Mouse (Mus musculus): ENCODE results near the gene Ppil1. TPM values are rescaled to one million over a fixed set of nuclear protein-coding genes. Genes with fewer than 3 reads are reported as not detected.

The Ppil1 gene
- polyA plus RNA-seq, 1 experiment from 2014 or later: 112 TPM

DNA sequence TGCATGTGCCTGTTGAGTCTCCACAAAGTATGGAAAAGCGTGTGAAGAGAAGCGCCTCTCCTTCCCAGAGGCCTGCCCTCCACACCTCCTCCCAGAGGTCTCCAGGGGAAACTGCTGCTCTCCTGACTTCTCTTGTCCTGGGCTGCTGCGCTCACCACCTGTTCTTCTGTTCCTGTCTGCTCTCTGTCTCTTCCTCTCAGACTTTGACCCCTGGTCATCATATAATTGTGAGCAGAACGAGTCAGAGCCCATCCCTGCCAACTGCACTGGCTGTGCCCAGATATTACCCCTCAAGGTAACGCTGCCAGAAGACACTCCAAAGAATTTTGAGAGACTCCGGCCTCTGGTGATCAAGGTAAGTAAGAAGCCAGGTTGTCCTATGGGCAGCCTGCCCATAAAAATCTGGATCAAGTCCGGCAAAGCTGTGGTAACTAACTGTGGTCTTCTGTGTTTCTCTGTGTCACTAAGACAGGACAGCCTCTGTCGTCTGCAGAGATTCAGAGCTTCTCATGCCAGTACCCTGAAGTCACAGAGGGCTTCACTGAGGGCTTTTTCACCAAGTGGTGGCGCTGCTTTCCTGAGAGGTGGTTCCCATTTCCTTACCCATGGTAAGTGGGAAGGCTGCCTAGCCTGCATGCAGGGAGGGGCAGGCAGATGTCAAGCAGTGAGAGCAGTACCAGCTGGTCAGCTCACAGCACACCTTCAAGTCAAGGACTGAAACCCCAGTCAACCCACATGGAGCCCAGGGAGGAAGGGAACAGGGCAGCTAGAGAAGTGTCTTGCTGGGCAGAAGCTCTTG lies 30.0 kb upstream of the Ppil1 start:
- Histone ChIP-seq H3K27me3 (ENCODE audit: control insufficient read depth, insufficient read depth, low read length) (no peaks in the 10 kb centered on the region), H3K27ac (replicated peaks; ENCODE audit: low read depth, low read length) (no peak overlapping the region), H3K36me3 (ENCODE audit: control insufficient read depth, insufficient read depth, low read length) (peaks cover 67% of the 10 kb centered on the region), H3K4me1 (ENCODE audit: control insufficient read depth, insufficient read depth, low read length) (no peaks in the 10 kb centered on the region), H3K9me3 (ENCODE audit: control insufficient read depth, low read length) (no peaks in the 10 kb centered on the region), H3K4me2 (ENCODE audit: low read length) (no peak overlapping the region), H3K4me3 (replicated peaks; ENCODE audit: low read depth, low read length) (no peak overlapping the region), H3K9ac (replicated peaks; ENCODE audit: low read length) (no peak overlapping the region)
- DNase-seq (no peak), ATAC-seq (ENCODE audit: low FRiP score, low TSS enrichment) (no peak)
- 85% methylated on average over 9 of the region's 9 CpGs for WGBS

DNA sequence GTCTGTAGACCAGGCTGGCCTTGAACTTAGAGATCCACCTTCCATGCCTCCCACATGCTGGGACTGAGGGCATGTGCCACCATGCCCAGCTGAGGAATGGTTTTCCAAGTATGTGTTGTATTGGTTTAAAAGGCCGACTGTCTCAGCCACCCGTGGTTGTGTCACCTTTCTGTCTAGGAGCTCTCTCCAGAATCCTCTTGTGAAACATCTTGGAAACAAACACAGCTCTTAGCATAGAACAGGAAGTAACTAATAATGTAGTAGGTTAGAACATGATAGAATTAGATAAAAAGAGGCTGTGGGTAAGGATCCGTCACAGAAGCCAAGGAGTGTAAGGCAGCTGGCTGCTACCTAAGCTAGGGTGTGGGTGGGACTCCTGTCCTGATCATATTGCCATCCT lies 29.0 kb upstream of the Ppil1 start:
- Histone ChIP-seq H3K27ac (replicated peaks; ENCODE audit: low read depth, low read length) (no peak overlapping the region), H3K9ac (replicated peaks; ENCODE audit: low read length) (no peak overlapping the region), H3K4me1 (ENCODE audit: control insufficient read depth, insufficient read depth, low read length) (no peaks in the 10 kb centered on the region), H3K36me3 (ENCODE audit: control insufficient read depth, insufficient read depth, low read length) (peaks cover 59% of the 10 kb centered on the region), H3K4me3 (replicated peaks; ENCODE audit: low read depth, low read length) (no peak overlapping the region), H3K4me2 (ENCODE audit: low read length) (no peak overlapping the region), H3K27me3 (ENCODE audit: control insufficient read depth, insufficient read depth, low read length) (no peaks in the 10 kb centered on the region), H3K9me3 (ENCODE audit: control insufficient read depth, low read length) (no peaks in the 10 kb centered on the region)
- DNase-seq: no peak
- ATAC-seq (ENCODE audit: low FRiP score, low TSS enrichment): no peak
- 94% methylated on average over 3 of the region's 3 CpGs for WGBS

DNA sequence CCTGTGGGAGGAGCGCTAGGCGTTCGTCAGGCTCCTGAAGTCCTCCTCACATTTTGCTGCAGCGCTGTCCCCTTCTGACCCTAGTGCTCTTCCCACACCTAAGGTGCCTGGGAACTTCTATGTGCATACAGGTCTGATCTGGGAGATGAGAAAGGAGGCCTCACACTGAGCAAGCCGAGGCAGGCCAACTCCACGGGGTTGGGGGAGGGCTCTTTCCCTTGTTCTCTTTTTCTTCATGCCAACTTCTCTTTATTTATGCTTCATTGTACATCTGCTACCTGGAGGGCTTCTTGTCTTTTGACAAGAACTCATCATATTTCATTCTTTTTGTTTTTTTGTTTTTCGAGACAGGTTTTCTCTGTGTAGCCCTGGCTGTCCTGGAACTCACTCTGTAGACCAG lies 27.8 kb upstream of the Ppil1 start:
- no peak overlapping the region for H3K4me3 ChIP-seq (replicated peaks; ENCODE audit: low read depth, low read length)
- DNase-seq (no peak), ATAC-seq (ENCODE audit: low FRiP score, low TSS enrichment) (no peak)
- H3K9ac ChIP-seq (replicated peaks; ENCODE audit: low read length): no peak overlapping the region
- WGBS: 96% methylated on average over 7 of the region's 7 CpGs
- H3K9me3 ChIP-seq (ENCODE audit: control insufficient read depth, low read length): no peaks in the 10 kb centered on the region
- peaks cover 48% of the 10 kb centered on the region for H3K36me3 ChIP-seq (ENCODE audit: control insufficient read depth, insufficient read depth, low read length)
- no peaks in the 10 kb centered on the region for H3K27me3 ChIP-seq (ENCODE audit: control insufficient read depth, insufficient read depth, low read length)
- H3K4me2 ChIP-seq (ENCODE audit: low read length): no peak overlapping the region
- H3K27ac ChIP-seq (replicated peaks; ENCODE audit: low read depth, low read length): no peak overlapping the region
- no peaks in the 10 kb centered on the region for H3K4me1 ChIP-seq (ENCODE audit: control insufficient read depth, insufficient read depth, low read length)

DNA sequence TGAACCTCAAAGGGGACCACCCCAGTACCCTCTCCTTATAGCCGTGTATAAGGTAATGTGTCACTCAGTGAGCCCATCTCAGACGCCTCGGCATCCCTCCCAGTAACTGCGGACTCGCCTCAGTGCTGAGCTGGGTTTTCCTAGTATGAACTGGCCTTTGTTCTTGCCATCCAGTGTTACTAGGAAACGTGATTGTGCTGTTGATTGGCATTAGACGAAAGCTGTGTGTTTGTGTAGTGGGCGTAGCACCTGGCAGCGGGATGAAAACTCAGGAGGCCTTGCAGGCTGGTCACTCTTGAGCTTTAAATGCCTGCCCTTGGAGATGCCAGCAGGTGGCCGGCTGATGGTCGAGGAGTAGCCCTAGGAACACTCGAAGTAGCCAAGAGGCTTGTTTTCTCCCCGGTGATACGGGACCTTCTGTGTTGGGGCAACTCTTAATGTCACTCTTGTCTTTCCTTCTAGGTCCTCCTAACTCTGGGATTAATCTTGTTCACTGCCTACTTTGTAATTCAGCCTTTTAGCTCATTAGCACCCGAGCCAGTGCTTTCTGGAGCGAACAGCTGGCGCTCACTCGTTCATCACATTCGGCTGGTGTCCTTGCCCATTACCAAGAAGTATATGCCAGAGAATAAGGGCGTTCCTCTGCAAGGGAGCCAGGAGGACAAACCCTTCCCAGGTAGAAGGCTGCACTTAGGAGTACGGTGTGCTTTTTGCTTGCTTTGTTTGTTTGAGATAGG lies 18.4 kb upstream of the Ppil1 start:
- peak overlapping the region; percentile 10; the same call in 1 of the 2 replicates for H3K27ac ChIP-seq (replicated peaks; ENCODE audit: low read depth, low read length)
- H3K9ac ChIP-seq (replicated peaks; ENCODE audit: low read length): no peak overlapping the region
- H3K4me3 ChIP-seq (replicated peaks; ENCODE audit: low read depth, low read length): no peak overlapping the region
- H3K9me3 ChIP-seq (ENCODE audit: control insufficient read depth, low read length): no peaks in the 10 kb centered on the region
- H3K4me2 ChIP-seq (ENCODE audit: low read length): no peak overlapping the region
- H3K36me3 ChIP-seq (ENCODE audit: control insufficient read depth, insufficient read depth, low read length): peaks cover 30% of the 10 kb centered on the region
- DNase-seq (peak; percentile 39), ATAC-seq (ENCODE audit: low FRiP score, low TSS enrichment) (no peak)
- H3K27me3 ChIP-seq (ENCODE audit: control insufficient read depth, insufficient read depth, low read length): no peaks in the 10 kb centered on the region
- WGBS: 38% methylated on average over 21 of the region's 21 CpGs
- H3K4me1 ChIP-seq (ENCODE audit: control insufficient read depth, insufficient read depth, low read length): no peaks in the 10 kb centered on the region

DNA sequence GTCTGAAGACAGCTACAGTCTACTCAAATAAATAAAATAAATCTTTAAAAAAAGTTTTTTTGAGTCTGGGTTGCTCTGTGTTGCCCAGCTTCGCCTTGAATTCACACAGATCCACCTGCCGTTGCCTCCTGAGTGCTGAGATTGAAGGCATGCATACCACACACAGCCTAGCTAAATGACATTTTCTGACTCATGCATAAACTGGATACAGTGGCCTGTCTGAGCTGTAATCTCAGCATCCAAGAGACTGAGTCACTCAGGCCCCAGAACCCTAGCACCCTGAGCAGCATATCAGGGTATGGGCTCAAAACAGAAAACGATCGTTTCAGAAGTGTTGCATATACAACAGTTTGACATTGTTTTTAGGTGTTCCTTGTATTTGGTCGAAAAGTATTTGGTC lies 17.6 kb upstream of the Ppil1 start:
- Histone ChIP-seq H3K9ac (replicated peaks; ENCODE audit: low read length) (no peak overlapping the region), H3K9me3 (ENCODE audit: control insufficient read depth, low read length) (no peaks in the 10 kb centered on the region), H3K4me2 (ENCODE audit: low read length) (no peak overlapping the region), H3K4me3 (replicated peaks; ENCODE audit: low read depth, low read length) (no peak overlapping the region), H3K36me3 (ENCODE audit: control insufficient read depth, insufficient read depth, low read length) (peaks cover 30% of the 10 kb centered on the region), H3K27ac (replicated peaks; ENCODE audit: low read depth, low read length) (no peak overlapping the region), H3K27me3 (ENCODE audit: control insufficient read depth, insufficient read depth, low read length) (no peaks in the 10 kb centered on the region), H3K4me1 (ENCODE audit: control insufficient read depth, insufficient read depth, low read length) (no peaks in the 10 kb centered on the region)
- DNase-seq (no peak), ATAC-seq (ENCODE audit: low FRiP score, low TSS enrichment) (no peak)
- WGBS: 89% methylated on average over 5 of the region's 5 CpGs

DNA sequence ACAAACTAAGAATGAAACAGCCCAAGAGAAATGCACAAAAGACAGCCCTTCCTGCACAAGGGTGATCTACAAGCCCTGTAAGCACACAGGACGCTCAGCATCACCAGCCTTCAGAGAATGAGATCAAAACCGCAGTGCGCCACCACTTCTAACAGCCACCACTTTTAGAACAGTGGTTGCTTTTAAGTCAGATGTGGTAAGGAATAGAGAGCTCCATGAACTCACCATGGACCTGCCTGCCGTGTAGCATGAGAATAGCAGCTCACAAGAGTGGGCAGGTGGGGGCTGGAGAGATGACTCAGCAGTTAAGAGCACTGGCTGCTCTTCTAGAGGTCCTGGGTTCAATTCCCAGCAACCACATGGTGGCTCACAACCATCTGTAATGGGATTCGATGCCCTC lies 16.4 kb upstream of the Ppil1 start:
- 88% methylated on average over 5 of the region's 5 CpGs for WGBS
- peaks cover 30% of the 10 kb centered on the region for H3K36me3 ChIP-seq (ENCODE audit: control insufficient read depth, insufficient read depth, low read length)
- no peaks in the 10 kb centered on the region for H3K9me3 ChIP-seq (ENCODE audit: control insufficient read depth, low read length)
- no peak overlapping the region for H3K9ac ChIP-seq (replicated peaks; ENCODE audit: low read length)
- DNase-seq (no peak), ATAC-seq (ENCODE audit: low FRiP score, low TSS enrichment) (no peak)
- no peaks in the 10 kb centered on the region for H3K27me3 ChIP-seq (ENCODE audit: control insufficient read depth, insufficient read depth, low read length)
- no peaks in the 10 kb centered on the region for H3K4me1 ChIP-seq (ENCODE audit: control insufficient read depth, insufficient read depth, low read length)
- H3K4me3 ChIP-seq (replicated peaks; ENCODE audit: low read depth, low read length): no peak overlapping the region
- H3K4me2 ChIP-seq (ENCODE audit: low read length): no peak overlapping the region
- H3K27ac ChIP-seq (replicated peaks; ENCODE audit: low read depth, low read length): no peak overlapping the region

DNA sequence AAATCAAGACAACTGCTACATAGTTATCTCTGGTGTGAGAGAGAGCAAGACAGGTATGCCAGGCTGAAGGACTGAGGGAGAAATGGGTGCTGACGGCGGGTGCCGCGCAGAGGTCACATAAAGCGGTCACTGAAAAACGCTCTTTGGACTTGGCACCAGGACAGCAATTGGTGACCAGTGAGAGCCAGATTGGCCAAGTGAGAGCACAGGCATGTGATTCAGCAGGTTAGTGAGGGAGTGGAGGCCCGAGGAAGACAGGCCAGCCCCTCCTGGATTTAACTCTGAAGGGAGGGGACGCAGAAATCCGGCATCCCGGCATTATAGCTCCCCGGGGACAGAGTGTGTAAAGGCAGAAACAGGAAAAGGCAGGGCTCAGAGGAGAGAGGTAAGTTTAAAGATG lies 9.9 kb upstream of the Ppil1 start:
- WGBS: 83% methylated on average over 11 of the region's 11 CpGs
- Histone ChIP-seq H3K27me3 (ENCODE audit: control insufficient read depth, insufficient read depth, low read length) (no peaks in the 10 kb centered on the region), H3K4me1 (ENCODE audit: control insufficient read depth, insufficient read depth, low read length) (peaks cover 11% of the 10 kb centered on the region), H3K9me3 (ENCODE audit: control insufficient read depth, low read length) (no peaks in the 10 kb centered on the region), H3K4me2 (ENCODE audit: low read length) (no peak overlapping the region), H3K36me3 (ENCODE audit: control insufficient read depth, insufficient read depth, low read length) (peaks cover 9% of the 10 kb centered on the region), H3K4me3 (replicated peaks; ENCODE audit: low read depth, low read length) (no peak overlapping the region), H3K27ac (replicated peaks; ENCODE audit: low read depth, low read length) (no peak overlapping the region), H3K9ac (replicated peaks; ENCODE audit: low read length) (no peak overlapping the region)
- no peak for DNase-seq
- ATAC-seq (ENCODE audit: low FRiP score, low TSS enrichment): no peak

DNA sequence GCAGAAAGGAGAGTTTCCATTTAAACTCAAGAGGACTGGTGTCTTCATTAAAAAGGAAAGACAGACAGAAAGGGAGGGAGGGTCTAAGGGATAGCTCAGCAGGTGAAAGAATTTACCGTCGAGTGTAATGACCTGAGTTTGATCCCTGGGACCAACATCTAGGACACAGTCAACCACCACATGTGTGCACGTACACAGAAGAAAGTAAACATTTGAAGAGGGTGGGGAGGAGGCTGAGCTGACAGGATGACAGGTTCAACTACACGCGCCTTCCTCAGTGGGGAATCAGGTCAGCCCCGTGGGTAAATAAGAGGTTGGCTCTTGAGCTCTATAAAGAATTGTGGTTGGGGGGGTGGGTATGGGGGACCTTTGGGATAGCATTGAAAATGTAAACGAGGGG lies 9.2 kb upstream of the Ppil1 start:
- 87% methylated on average over 7 of the region's 7 CpGs for WGBS
- Histone ChIP-seq H3K4me2 (ENCODE audit: low read length) (no peak overlapping the region), H3K27me3 (ENCODE audit: control insufficient read depth, insufficient read depth, low read length) (no peaks in the 10 kb centered on the region), H3K9ac (replicated peaks; ENCODE audit: low read length) (no peak overlapping the region), H3K27ac (replicated peaks; ENCODE audit: low read depth, low read length) (no peak overlapping the region), H3K4me3 (replicated peaks; ENCODE audit: low read depth, low read length) (no peak overlapping the region), H3K9me3 (ENCODE audit: control insufficient read depth, low read length) (no peaks in the 10 kb centered on the region), H3K4me1 (ENCODE audit: control insufficient read depth, insufficient read depth, low read length) (peaks cover 13% of the 10 kb centered on the region), H3K36me3 (ENCODE audit: control insufficient read depth, insufficient read depth, low read length) (peaks cover 4% of the 10 kb centered on the region)
- DNase-seq (no peak), ATAC-seq (ENCODE audit: low FRiP score, low TSS enrichment) (no peak)
